Mouse (Mus musculus): ENCODE measurements around the gene Spsb3.

DNA sequence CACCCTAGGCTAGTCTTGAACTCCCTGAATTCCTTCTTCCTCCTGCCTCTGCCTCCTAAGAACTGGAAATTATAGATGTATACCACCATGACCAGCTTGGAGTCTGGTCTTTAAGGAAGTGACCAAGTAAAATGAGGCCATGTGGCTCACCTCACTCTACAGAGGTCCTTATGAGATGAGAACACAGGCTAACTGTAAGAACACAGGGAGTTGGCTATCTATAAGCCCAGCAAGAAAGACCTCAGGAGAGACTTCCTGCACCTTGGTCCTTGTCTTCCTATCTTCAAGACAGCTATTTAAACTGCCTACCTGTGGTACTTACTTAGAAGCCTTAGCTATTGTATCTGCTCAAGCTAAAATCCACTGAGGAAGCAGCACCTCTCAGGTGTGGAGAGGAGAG lies 27.5 kb downstream of the Spsb3 start:
- no peak for TF ChIP-seq TAL1 (IDR thresholded peaks at IDR 0.05; ENCODE audit: low read length)
- TF ChIP-seq GATA1 (IDR thresholded peaks at IDR 0.05; ENCODE audit: low read length) = no peak
